Mouse (Mus musculus): ENCODE measurements around the gene Pirt.

DNA sequence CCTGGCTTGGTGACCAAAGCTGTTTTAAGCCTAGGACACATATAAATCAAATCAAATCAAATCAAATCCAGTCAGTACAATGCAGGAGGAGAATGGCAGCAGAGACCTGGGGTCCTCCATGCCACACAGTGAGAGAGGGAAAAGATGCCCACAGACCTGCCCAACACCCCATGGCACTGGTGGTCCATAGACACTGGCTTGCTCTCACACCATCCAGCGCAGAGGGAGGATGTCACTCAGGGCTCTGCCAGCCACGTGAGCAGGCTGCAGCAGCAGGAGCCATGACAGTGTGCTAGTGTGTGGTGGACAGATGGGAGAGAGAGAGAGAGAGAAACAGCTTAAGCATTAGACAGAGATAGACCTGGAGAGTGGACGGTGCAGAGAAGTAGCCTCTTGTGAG, 19.2 kb upstream of the Pirt start:
- TF ChIP-seq CTCF (IDR thresholded peaks at IDR 0.05; ENCODE audit: extremely low read depth, insufficient read length, insufficient replicate concordance, low read depth, low read length) (no peak), POLR2A (IDR thresholded peaks at IDR 0.05; ENCODE audit: low read depth, low read length) (no peak)
